Mouse (Mus musculus) monocyte, adult 2 months (primary cell): ENCODE results near the gene Kat5.

ENCODE experiments used
- DNase-seq, 2 experiments: peaks; one replicate each; pipeline ENCODE4 v3.0.0; 2022; ENCODE audit warnings: low spot score in 2 of 2, low read depth in 1 of 2

The Kat5 gene

DNA sequence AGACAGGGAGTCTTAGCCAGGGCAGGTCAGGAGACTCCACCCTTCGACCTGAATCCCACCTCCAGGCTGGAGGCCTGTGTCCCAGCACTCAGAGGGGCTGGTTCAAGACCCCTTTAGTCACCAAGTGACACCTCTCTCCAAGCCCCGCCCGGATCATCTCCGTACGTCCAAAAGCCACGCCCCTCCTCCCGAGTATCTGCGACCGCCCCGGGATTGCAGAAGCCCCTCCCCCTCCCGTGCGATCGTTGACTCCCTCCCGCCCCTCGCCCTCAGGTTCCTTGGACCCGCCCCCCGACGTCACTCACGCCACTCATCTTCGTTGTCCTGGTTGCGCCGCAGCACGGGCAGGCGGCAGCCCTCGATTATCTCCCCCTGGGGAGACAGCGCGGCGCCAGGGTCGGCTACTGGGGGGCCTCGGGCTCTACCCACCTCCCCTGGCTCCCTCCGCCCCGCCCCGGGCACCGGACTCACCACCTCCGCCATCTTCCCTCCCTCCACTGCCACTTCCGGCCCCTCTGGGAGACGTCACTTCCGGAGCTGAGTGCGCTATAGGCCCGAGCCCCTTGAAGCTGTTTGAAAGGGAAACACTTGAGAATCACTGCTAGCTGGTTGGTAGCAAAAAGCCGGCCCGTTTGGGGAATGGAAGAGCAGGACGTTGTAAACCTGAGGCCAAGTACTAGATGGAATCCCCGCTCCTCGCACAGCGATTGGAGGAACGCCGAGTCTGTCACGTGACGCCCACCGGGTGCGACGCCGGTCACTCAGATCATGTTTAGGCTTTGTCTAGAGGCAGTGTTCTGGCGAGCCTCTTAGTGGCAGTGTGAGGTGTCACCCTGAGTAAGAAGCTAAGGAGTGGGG, at the start of gene Kat5:
TSS of gene Kat5 (minus strand) at position 691 of the 858 bp plus-strand sequence.
- DNase-seq, result peak; percentile 69 to 95

DNA sequence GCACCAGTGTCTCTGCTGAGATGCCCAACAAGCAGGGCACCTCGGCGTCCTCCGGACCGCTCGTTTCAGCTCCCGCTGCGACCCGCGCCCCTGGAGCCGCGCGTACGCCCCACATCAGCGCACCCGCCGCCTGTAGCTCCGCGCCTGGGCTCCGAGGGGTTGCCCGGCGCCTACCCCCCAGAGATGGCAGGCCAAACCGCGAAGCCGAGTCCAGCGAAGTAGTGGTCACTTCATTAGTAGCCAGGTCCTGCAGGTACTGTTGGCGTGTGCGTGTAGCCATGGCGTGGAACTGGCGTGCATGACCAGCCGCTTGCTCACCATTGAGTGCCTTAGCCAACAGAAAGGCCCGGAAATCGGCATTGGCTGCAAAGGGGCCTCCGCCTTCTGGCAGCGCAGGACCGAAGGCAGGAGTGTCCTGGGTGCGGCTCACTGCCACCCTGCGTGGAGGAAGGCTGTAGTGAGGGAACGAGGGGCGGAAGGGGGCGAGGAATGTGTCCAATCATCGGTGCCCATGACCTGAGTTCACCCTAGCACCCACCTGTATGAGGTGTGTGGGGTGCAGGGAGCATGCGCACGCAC, 44.8 kb upstream of the Kat5 start:
- no peak for DNase-seq

- DNase-seq, result no peak
Observed at GRCm38 (mm10) chr19:5653969-5654719, 44.1 kb upstream of the Kat5 start.

DNA sequence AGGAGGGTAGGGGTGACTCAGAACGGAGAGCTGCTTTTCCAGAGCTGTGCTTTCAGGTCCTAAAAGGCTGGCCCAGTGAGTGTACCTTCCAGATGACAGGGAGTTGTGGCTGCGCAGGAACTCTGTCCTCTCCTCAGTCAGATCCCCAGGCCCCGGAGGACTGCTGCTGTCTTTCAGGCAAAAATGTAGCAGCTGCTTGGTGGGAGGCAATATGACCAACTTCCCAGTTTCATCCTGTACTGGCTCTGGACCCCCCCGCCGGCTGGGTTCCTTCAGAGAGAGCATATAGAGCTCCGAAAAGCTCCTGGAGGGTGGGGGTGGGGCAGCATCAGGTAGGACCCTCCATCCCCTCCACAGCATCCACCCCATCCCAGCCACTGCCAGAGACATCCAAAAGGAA, 42.5 kb upstream of the Kat5 start:
- DNase-seq, result no peak

GRCm38 (mm10) chr19:5651502-5652274, 41.7 kb upstream of the Kat5 start:
- DNase-seq, result no peak

GRCm38 (mm10) chr19:5649298-5649741, 39.3 kb upstream of the Kat5 start:
- DNase-seq, result peak; percentile 52 to 55

GRCm38 (mm10) chr19:5648401-5649297, 38.6 kb upstream of the Kat5 start:
- peak; percentile 59 to 78 for DNase-seq

DNA sequence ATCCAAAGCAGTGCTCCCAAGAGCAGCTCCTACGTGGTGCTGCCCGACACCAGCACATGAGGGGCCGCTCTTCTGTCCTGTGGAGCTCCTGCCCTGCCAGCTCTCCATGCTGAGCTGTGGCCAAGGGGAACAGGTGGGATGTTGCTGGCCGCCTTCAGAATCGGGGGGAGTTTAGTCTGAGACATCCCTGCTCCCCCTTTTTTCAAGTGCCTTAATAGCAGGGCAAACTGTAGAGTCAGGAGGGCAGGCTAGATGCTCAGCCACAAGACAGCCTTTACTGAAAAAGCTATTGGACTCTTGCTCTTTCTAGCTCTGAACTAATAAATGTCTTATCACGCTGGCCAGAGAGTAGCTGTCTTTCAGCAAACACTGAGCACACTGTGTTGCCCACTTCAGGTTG, 37.8 kb upstream of the Kat5 start:
- DNase-seq, result no peak

DNA sequence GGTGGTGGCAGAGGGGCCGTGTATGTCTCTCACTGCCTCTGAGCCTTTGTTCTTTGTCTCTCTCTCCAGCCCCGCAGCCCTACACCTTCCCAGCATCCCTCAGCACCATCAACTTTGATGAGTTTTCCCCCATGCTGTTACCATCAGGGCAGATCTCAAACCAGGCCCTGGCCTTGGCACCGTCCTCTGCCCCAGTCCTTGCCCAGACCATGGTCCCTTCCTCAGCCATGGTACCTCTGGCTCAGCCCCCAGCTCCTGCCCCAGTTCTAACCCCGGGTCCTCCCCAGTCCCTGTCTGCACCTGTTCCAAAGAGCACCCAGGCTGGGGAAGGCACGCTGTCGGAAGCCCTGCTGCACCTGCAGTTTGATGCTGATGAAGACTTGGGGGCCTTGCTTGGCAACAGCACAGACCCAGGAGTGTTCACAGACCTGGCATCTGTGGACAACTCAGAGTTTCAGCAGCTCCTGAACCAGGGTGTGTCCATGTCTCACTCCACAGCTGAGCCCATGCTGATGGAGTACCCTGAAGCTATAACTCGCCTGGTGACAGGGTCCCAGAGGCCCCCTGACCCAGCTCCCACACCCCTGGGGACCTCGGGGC, 36.8 kb upstream of the Kat5 start:
- no peak for DNase-seq

GRCm38 (mm10) chr19:5645280-5645679, 35.2 kb upstream of the Kat5 start:
- DNase-seq, result no peak

DNA sequence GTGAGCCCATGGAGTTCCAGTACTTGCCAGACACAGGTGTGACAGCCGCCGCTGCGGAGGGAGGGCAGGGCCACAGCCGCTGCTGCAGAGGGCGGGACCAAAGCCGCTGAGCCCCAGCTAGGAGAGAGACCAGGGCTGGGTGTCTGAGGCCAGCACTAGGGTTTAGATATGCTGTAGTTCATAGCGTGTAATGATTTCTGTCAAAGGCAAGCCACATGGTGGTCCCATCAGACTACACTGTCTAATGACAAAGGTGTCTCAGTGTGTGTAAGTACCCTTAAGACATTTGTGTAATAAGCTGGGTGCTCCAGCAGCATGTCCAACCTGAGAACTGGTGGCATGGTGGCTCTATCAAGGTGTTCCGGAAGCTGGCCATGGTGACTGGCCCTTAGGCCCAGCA, 31.6 kb upstream of the Kat5 start:
- DNase-seq, result no peak

GRCm38 (mm10) chr19:5641021-5641420, 31.0 kb upstream of the Kat5 start:
- DNase-seq, result no peak

- DNase-seq, result no peak
Observed at GRCm38 (mm10) chr19:5640339-5640738, 30.3 kb upstream of the Kat5 start.

DNA sequence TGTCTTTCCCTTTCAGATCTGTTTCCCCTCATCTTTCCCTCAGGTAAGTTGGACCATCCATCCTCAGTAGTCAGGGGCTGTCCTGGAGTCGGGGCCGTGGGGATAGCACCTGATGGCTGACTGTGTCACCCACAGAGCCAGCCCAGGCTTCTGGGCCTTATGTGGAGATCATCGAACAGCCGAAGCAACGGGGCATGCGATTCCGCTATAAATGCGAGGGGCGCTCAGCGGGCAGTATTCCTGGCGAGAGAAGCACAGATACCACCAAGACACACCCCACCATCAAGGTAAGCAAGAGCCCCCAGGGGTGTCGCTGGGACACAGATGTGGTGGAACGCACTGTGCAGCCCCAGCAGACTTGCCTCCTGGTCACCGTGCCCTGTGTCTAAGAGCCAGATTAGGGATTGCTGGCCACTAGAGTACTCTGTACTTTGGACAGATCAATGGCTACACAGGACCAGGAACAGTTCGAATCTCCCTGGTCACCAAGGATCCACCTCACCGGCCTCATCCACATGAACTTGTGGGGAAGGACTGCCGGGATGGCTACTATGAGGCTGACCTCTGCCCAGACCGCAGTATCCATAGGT, 28.5 kb upstream of the Kat5 start:
- no peak for DNase-seq

- DNase-seq, result peak; percentile 71 to 92
Observed at GRCm38 (mm10) chr19:5637069-5638047, 27.3 kb upstream of the Kat5 start, which contains the start of gene Rela. Gene Rela, plus strand, starts transcription at chr19:5637483.

GRCm38 (mm10) chr19:5636571-5637041, 26.6 kb upstream of the Kat5 start:
- DNase-seq, result no peak

GRCm38 (mm10) chr19:5636036-5636570, 26.1 kb upstream of the Kat5 start:
- DNase-seq, result no peak

DNA sequence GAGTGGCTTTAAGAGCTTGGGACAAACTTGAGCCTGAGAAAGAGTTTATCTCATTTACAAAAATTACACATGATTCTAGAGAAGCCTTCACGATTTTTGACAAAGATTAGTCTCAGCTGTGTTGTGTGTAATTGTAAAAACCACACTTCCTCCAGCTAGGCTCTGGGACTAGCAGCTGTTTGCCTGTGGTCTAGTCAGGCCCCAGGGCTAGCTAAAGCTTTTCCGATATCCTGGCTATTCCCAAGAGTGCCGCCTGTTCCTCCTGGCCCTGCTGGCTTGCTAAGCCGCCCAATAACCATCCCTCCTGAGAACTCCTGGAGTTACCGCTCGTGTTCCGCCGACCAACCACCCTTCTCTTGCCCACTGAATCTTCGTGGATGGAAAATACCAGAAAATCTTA, 22.1 kb upstream of the Kat5 start:
- no peak for DNase-seq
